Mouse (Mus musculus): Measurements from ENCODE around the gene Fto. TPM values are rescaled to one million over a fixed set of nuclear protein-coding genes. Genes with fewer than 3 reads are reported as not detected.

Gene Fto
- polyA plus RNA-seq, 2 experiments: 10.0 to 15.6 TPM

DNA sequence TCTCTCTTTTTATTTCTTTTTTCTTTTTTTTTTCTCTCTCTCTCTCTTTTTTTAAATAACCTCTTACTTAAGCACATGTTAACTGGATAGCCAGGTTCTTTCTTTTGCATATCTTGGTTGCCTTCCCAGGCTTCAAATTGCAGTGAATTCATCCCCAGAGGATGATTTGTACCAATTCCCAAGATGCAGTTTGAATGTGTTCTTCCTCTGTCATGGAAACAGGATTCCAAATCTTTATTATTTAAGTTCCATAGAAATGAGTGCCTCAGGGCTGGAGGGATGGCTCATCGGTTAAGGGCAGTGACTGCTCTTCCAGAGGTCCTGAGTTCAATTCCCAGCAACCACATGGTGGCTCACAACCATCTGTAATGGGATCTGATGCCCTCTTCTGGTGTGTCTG, 236.8 kb downstream of the Fto start:
- no peak for DNase-seq (ENCODE audit: low read depth in 3 of 3, low spot score in 3 of 3)
- Histone ChIP-seq H3K9me3 (ENCODE audit: control insufficient read depth, low read length) (no peaks in the 10 kb centered on the region), H3K27ac (no peak overlapping the region), H3K4me3 (ENCODE audit: insufficient read depth in 1 of 2, low read depth in 2 of 2, low read length in 2 of 2) (no peak overlapping the region), H3K27me3 (ENCODE audit: control insufficient read depth, insufficient read depth, low read length) (no peaks in the 10 kb centered on the region), H3K4me2 (ENCODE audit: low read depth) (no peak overlapping the region), H3K9ac (replicated peaks) (no peak overlapping the region), H3K36me3 (replicated peaks; ENCODE audit: control insufficient read depth, insufficient read depth, low read depth) (no peaks in the 10 kb centered on the region), H3K4me1 (replicated peaks; ENCODE audit: control insufficient read depth in 2 of 2, insufficient read depth in 2 of 2, low read length in 1 of 2) (no peaks in the 10 kb centered on the region; a peak in 1 of 4 replicates)
- ATAC-seq (ENCODE audit: insufficient read depth): no peak
- 89% methylated on average over 1 of the region's 1 CpGs for WGBS (ENCODE audit: insufficient replicate concordance)
- TF ChIP-seq CTCF (IDR thresholded peaks at IDR 0.05; ENCODE audit: low read depth) (no peak), EP300 (IDR thresholded peaks at IDR 0.05; ENCODE audit: low read depth) (no peak)

DNA sequence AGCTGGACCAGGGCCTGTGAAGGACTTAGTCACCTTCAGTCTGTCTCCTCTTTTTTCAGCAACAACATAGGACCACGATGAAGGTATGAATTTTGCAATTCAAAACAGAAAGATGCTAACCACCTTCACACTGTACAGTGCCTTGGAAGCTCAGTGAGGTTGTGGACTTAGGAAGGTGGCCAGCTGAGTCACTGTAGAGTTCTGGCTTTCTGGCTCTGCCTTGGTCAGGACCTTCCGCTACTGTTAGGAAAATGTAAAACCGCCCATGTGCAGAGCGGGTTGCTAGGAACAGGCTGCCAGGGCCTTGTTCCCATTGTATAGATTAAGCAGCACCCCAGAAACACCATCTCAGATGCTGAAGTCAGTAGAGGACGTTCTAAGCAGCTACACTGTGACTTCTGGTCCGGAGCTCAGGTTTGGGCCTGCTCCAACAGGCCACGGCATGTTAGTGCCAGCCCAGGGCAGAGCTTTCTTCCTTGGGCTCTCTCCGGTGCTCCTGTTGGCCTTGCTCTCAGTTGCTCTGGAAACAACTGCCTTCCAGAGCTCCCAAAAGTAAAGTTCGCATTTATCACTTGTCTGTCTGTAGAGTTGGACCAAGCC, 237.9 kb downstream of the Fto start:
- TF ChIP-seq CTCF (IDR thresholded peaks at IDR 0.05; ENCODE audit: low read depth) (no peak), EP300 (IDR thresholded peaks at IDR 0.05; ENCODE audit: low read depth) (no peak)
- H3K4me3 ChIP-seq (ENCODE audit: insufficient read depth in 1 of 2, low read depth in 2 of 2, low read length in 2 of 2): no peak overlapping the region
- no peaks in the 10 kb centered on the region for H3K27me3 ChIP-seq (ENCODE audit: control insufficient read depth, insufficient read depth, low read length)
- H3K27ac ChIP-seq: no peak overlapping the region
- H3K36me3 ChIP-seq (replicated peaks; ENCODE audit: control insufficient read depth, insufficient read depth, low read depth): no peaks in the 10 kb centered on the region
- no peak overlapping the region for H3K4me2 ChIP-seq (ENCODE audit: low read depth)
- 74% methylated on average over 9 of the region's 9 CpGs for WGBS (ENCODE audit: insufficient replicate concordance)
- H3K4me1 ChIP-seq (replicated peaks; ENCODE audit: control insufficient read depth in 2 of 2, insufficient read depth in 2 of 2, low read length in 1 of 2): no peaks in the 10 kb centered on the region; a peak in 1 of 4 replicates
- DNase-seq (ENCODE audit: low read depth in 3 of 3, low spot score in 3 of 3): no peak
- no peak for ATAC-seq (ENCODE audit: insufficient read depth)
- no peaks in the 10 kb centered on the region for H3K9me3 ChIP-seq (ENCODE audit: control insufficient read depth, low read length)
- H3K9ac ChIP-seq (replicated peaks): no peak overlapping the region

DNA sequence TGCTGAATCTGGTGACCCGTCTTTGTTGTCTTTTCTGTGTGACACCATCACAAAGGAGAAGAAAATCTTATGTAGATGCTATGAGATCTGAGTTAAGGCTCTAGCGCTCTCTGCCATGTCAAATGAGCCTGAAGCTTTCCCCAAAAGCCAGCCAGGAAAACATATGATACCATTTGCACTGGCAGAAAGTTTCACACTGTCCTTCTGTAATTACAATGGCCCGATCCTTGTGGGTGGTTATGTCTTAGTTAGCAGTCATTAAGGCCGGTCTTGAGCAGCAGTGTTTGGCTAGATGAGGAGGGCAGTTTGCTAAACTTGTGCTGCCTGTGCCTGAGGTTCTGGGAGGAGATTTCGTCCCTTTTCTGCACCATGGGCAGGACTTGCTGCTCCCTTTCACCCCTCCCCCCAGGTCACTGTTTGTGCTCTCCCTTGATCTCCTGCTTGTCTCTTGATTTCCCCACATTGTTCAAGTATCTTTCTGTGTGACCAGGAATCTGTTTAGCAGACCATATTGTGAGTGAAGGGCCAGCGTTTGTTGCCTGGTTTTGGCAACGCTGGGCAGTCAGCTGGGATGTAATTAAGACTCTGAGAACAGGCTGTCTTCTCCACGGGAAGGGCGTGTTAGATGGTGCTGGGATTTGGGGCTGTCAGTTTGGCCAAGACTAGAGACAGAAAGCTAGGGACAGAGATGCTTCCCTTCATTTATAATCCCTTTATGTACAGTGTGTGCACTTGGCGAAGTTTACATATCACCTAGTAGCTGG, 238.6 kb downstream of the Fto start:
- Histone ChIP-seq H3K9me3 (ENCODE audit: control insufficient read depth, low read length) (no peaks in the 10 kb centered on the region), H3K36me3 (replicated peaks; ENCODE audit: control insufficient read depth, insufficient read depth, low read depth) (no peaks in the 10 kb centered on the region), H3K4me2 (ENCODE audit: low read depth) (no peak overlapping the region), H3K9ac (replicated peaks) (no peak overlapping the region), H3K27me3 (ENCODE audit: control insufficient read depth, insufficient read depth, low read length) (no peaks in the 10 kb centered on the region), H3K4me3 (ENCODE audit: insufficient read depth in 1 of 2, low read depth in 2 of 2, low read length in 2 of 2) (no peak overlapping the region), H3K4me1 (replicated peaks; ENCODE audit: control insufficient read depth in 2 of 2, insufficient read depth in 2 of 2, low read length in 1 of 2) (no peaks in the 10 kb centered on the region; a peak in 1 of 4 replicates), H3K27ac (no peak overlapping the region)
- no peak for DNase-seq (ENCODE audit: low read depth in 3 of 3, low spot score in 3 of 3)
- 63% methylated on average over 10 of the region's 10 CpGs for WGBS (ENCODE audit: insufficient replicate concordance)
- no peak for ATAC-seq (ENCODE audit: insufficient read depth)
- no peak for TF ChIP-seq EP300 (IDR thresholded peaks at IDR 0.05; ENCODE audit: low read depth)
- no peak for TF ChIP-seq CTCF (IDR thresholded peaks at IDR 0.05; ENCODE audit: low read depth)

DNA sequence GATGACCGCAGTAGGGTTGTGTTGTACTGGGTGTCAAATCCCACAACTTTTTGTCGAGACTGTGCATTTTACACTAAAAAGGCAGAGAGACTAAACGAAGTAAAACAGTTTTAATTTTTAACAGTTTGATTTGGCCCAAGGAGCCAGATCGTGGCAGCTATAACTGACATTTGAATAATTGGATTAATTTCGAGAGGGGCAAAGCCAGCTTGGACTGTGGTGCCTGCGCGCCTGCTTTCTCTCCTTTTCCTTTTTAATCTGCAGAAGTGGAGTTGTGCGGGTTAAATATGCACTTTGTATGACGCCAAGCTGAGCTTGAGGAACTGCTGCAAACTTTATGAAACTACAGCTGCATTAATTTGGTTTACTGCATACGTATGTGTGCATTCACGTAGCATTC, 239.3 kb downstream of the Fto start:
- no peak for DNase-seq (ENCODE audit: low read depth in 3 of 3, low spot score in 3 of 3)
- TF ChIP-seq EP300 (IDR thresholded peaks at IDR 0.05; ENCODE audit: low read depth): no peak
- no peak for TF ChIP-seq CTCF (IDR thresholded peaks at IDR 0.05; ENCODE audit: low read depth)
- H3K4me1 ChIP-seq (replicated peaks; ENCODE audit: control insufficient read depth in 2 of 2, insufficient read depth in 2 of 2, low read length in 1 of 2): no peaks in the 10 kb centered on the region; a peak in 1 of 4 replicates
- no peak overlapping the region for H3K4me2 ChIP-seq (ENCODE audit: low read depth)
- no peak overlapping the region for H3K9ac ChIP-seq (replicated peaks)
- H3K9me3 ChIP-seq (ENCODE audit: control insufficient read depth, low read length): no peaks in the 10 kb centered on the region
- no peak overlapping the region for H3K27ac ChIP-seq
- H3K27me3 ChIP-seq (ENCODE audit: control insufficient read depth, insufficient read depth, low read length): no peaks in the 10 kb centered on the region
- no peak for ATAC-seq (ENCODE audit: insufficient read depth)
- H3K36me3 ChIP-seq (replicated peaks; ENCODE audit: control insufficient read depth, insufficient read depth, low read depth): no peaks in the 10 kb centered on the region
- 81% methylated on average over 11 of the region's 11 CpGs for WGBS (ENCODE audit: insufficient replicate concordance)
- no peak overlapping the region for H3K4me3 ChIP-seq (ENCODE audit: insufficient read depth in 1 of 2, low read depth in 2 of 2, low read length in 2 of 2)

DNA sequence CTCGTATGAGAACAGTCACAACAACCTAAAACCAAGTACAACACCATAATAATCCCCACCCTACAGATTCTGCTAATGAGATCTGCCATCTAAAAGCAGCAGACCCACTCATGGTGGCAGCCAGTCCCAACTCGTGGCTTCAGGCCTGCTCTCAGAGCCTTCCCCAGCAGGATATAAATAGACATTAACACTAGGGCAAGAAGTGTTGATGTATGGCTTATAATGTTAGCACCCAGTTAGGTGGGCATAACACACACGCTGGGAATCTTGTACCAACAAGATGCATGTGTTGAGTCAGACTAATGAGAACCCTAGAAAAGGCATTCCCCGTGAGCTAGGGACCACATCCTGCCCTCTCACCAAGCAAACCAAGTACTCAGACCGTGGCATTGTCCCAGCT, 240.1 kb downstream of the Fto start:
- H3K36me3 ChIP-seq (replicated peaks; ENCODE audit: control insufficient read depth, insufficient read depth, low read depth): no peaks in the 10 kb centered on the region
- H3K27ac ChIP-seq: no peak overlapping the region
- no peaks in the 10 kb centered on the region; a peak in 1 of 4 replicates for H3K4me1 ChIP-seq (replicated peaks; ENCODE audit: control insufficient read depth in 2 of 2, insufficient read depth in 2 of 2, low read length in 1 of 2)
- TF ChIP-seq CTCF (IDR thresholded peaks at IDR 0.05; ENCODE audit: low read depth): no peak
- no peak for TF ChIP-seq EP300 (IDR thresholded peaks at IDR 0.05; ENCODE audit: low read depth)
- H3K4me3 ChIP-seq (ENCODE audit: insufficient read depth in 1 of 2, low read depth in 2 of 2, low read length in 2 of 2): no peak overlapping the region
- no peak for DNase-seq (ENCODE audit: low read depth in 3 of 3, low spot score in 3 of 3)
- no peaks in the 10 kb centered on the region for H3K27me3 ChIP-seq (ENCODE audit: control insufficient read depth, insufficient read depth, low read length)
- 55% methylated on average over 5 of the region's 5 CpGs for WGBS (ENCODE audit: insufficient replicate concordance)
- no peak overlapping the region for H3K9ac ChIP-seq (replicated peaks)
- H3K9me3 ChIP-seq (ENCODE audit: control insufficient read depth, low read length): no peaks in the 10 kb centered on the region
- H3K4me2 ChIP-seq (ENCODE audit: low read depth): no peak overlapping the region
- ATAC-seq (ENCODE audit: insufficient read depth): no peak

All from liver, embryonic 14.5 days (tissue).